Mouse (Mus musculus) retina, adult 2 months (tissue): ENCODE results near the gene Plod1.

Experiments
- DNase-seq: peaks from one replicate; pipeline ENCODE4 v3.0.0-alpha.2; 2012; ENCODE audit warnings: low read depth, low spot score

The Plod1 gene

DNA sequence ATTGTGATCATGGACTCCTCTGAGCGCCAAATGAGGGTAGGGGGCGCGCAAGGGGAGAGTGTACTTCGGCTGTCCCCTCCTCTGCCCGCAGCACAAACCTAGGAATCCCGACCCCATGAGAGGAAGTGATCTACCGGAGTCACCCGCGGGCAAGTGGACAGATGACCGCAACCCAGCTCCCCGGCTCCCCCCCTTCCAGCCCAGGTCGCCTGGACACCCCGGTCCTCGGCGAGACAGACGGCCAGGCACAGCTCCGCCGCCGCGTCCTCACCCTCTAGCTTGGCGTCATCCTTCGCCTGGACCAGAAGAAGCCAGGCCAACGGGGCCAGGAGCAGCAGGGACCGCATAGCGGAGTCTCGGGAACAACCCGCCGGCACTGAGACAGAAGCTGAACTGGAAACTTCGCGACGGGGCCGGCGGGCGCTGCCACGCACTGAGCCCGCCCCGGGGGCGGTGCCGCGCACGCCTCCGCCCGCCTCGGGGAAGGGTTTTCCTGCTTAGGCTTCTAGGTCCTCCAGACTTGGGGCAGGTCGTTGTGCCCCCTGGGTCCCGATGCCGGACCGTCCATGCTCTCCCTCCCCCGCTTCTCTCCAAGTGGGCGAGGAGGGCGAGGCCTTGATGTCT lies at the start of gene Plod1:
TSS of gene Plod1 (minus strand) at position 437 of the 624 bp plus-strand sequence.
- DNase-seq = no peak

DNA sequence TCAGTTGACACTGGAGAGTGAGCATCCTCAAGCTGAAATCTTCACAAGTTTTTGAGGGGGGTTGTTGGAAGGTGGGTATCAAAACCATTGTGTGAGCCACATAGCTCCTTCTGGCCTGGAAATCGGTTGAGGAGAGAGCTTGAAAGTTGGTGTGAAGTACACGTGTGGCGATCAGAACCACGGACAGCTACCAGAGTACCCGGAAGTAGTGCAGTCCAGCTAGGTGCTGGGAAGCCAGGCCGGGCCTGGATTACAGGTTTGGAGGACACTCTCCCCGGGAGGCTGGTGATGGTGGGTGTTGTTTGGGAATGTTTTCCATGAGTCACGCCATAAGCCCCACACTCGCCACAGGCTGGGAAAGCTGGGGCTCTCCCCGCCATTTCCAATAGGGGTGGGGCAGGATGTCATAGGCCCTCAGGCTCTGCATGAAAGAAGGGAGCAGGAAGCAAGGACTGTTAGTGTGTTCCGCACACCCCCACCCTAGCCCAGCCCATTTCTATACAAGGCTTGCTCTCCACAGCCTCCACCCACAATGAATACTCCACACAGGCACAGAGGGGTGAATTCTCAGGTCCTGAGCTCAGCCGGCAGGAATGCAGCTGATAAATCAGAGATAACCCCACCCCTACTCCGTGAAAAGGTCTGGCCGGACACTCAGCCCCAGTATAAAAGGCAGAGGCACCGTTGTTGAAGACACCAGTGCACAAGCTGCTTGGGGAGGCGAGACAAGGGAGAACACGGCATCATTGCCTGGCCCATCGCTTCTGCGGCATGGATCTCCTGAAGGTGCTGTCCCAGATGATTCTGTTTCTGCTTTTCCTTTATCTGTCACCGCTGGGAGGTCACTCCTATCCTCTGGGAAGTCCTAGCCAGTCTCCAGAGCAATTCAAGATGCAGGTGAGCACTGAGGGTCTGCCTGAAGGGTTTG lies 48.9 kb upstream of the Plod1 start, which contains the start of gene Nppb:
TSS of gene Nppb (plus strand) at position 584 of the 928 bp plus-strand sequence.
- no peak for DNase-seq

GRCm38 (mm10) chr4:147979441-147979860 lies 42.9 kb upstream of the Plod1 start:
- DNase-seq = no peak

- DNase-seq = no peak
Observed at GRCm38 (mm10) chr4:147978391-147978790, 41.8 kb upstream of the Plod1 start.

DNA sequence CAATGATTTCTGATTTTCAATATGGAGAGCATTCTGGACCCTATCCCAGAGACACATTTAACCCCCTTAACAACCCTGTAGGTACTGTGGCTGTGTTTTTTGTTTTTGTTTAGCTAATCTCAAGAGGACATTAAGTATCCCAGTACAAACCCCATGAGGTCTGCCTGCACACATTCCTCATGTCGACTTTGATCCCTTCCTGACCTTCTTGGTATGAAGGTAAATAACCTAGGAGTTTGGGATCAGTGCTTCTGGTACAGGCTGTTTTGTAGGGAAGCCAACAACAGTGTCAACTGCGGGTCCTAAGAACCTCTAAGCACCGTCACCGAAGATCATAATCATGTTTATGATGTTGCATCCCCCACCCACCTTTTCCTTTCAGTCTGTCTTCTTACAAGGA lies 41.2 kb upstream of the Plod1 start:
- no peak for DNase-seq

DNA sequence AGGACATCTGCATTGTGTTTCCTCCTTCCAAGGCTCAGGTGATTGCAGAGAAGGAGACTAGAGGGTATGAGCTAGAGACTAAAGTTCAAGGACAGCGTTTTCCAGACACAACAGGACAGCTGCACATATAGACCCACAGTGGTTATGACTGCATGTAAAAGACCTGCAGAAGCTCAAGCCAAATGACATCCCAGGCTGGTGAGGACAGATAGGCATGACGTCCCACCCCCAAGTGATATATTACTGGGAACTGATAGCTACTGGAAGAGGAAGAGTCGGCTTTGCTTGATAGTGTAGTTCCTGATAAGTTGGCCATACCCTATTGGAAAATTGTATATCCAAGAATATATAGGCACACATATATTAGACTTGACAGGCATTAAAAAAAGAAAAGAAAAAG lies 39.7 kb upstream of the Plod1 start:
- no peak for DNase-seq

GRCm38 (mm10) chr4:147969337-147969736 lies 32.8 kb upstream of the Plod1 start:
- no peak for DNase-seq

- no peak for DNase-seq
Observed at GRCm38 (mm10) chr4:147968816-147969215, 32.2 kb upstream of the Plod1 start.

GRCm38 (mm10) chr4:147965712-147966111 lies 29.1 kb upstream of the Plod1 start:
- DNase-seq = no peak

- DNase-seq = no peak
Observed at GRCm38 (mm10) chr4:147963623-147964022, 27.1 kb upstream of the Plod1 start.

DNA sequence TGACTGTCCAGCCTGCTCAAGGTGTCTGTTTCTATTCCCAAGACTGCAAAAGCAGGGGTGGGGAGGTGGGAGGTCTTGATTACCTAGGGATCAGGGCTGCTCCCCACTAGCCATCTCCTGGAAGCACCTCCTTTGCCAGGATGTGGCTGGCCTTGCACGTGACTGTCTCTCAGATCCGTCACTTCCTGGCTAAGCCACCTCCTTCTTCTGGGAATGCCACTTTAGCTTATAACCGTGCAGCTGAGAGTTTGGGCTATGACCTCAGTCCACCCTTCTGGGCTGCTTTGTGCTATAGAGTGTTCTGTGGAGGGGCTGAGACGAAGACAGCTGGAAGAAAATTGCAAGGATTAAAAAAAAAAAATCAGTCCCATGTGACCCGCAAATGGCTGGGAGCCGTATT lies 26.2 kb upstream of the Plod1 start:
- no peak for DNase-seq

DNA sequence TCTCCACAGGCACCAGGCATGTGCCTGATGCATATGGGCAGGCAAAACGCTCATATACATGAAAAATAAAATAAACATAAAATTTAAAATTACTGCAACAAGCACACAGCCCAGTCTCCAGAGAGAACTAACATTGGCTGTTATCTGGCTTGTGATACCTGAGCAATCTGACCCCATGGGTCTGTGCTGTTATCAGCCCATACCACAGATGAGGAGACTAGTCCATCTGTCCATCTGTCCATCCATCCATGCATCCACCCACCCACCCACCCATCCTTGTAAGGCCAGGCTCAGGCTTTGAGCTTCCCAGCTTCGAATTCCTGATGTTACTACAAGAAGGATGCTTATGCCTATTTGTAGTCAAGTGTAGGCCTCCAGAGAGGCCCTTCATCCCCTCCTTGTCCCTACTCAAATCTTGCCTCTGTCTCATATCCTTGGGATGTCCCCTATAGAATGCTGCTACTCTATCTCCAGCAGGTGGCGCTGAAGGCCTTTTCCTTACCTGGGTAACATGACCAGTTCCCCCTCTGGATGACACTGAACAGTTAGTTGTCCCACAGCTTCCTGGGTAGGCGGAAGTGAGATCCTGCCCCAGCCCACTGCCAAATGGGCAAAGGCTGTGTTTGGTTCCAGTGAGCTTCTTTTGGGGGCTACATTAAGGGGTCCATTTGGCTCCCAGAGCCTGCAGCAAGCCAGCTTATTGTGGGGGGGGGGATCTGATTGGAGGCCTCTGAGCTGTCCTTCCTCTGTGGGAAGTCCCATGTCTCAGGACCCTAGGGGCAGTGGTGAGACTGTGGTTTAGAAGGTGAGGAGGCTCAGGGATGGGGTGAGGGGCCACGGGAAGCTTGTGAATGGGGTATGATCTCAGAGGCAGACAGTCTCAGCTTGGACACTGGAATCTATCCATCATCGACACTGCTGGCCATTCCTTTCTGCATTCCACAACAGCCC lies 23.6 kb upstream of the Plod1 start:
- DNase-seq = peak; percentile 40

- DNase-seq = no peak
Observed at GRCm38 (mm10) chr4:147957141-147957540, 20.6 kb upstream of the Plod1 start.

- peak; percentile 22 for DNase-seq
Observed at GRCm38 (mm10) chr4:147953590-147953989, 17.0 kb upstream of the Plod1 start.

- no peak for DNase-seq
Observed at GRCm38 (mm10) chr4:147947511-147947910, 10.9 kb upstream of the Plod1 start.

GRCm38 (mm10) chr4:147943005-147943404 lies 6.4 kb upstream of the Plod1 start:
- no peak for DNase-seq

- no peak for DNase-seq
Observed at GRCm38 (mm10) chr4:147941045-147942020, 4.8 kb upstream of the Plod1 start.

DNA sequence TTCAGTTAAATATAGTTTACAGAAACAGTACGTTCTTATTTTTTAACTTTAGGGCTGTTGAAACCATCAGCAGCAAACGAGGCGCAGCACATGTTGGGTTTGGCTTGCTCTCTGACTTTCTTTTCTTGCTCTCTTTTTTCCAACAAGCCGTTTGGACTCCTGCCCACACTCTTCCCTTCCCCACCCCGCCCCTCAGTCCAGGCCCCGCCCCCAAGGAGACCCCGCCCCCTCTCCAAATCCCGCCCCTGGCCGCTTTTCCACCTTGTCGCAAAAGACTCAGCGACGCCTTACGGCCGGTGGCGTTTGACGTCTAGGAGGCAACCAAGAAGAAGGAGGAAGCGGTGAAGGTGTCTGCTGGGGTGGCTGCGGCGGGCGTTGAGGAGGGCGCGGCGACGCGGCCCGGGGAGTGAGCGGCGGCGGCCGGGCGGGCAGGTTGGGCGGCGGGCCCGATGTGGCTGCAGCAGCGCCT lies 4.0 kb upstream of the Plod1 start, which contains the start of gene 2510039O18Rik:
TSS of gene 2510039O18Rik (plus strand) at position 320 of the 469 bp plus-strand sequence.
- DNase-seq = peak; percentile 77

DNA sequence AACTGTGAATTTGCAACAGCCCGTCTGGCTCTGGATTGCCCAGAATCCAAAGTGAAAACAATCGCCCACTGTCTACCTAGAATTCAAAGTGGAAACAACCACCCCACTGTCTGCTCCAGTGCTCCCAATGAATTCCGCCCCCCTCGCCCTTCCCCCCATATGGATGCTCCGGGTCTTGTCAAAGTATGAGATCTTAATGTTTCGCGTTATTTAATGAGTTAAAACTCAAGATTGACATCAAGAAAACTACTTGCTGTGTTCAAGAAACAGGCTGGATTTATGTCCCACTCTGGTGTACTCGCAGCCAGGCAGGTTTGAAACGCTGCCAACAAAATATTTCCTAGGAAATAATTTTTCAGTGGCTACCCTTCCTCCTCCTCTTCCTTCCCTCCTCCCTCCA lies 3.5 kb upstream of the Plod1 start:
- no peak for DNase-seq
